Mouse (Mus musculus): ENCODE measurements around the gene Bahcc1.

Bahcc1 gene

DNA sequence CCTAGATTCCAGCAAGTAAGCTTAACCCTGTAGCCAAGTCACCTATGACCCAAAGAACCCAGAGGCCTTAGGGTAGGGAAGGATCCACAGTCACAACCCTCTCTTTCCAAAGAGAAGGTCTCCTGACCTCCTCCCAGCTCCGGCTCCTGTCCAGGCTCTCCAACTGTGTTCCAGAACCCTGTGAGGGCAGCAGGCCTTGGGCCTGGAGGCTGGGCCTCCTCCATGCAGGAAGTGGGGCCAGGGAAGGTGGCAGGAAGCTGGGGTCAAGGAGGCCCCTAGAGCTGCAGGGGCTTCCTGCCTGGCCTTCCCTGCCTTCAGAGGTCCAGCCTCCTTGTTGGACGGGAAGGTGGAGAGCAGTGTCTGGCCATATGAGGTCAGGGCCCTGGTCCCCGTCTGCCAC, 48.5 kb downstream of the Bahcc1 start:
- ATAC-seq (ENCODE audit: insufficient number of reproducible peaks, low FRiP score, low TSS enrichment): no peak

DNA sequence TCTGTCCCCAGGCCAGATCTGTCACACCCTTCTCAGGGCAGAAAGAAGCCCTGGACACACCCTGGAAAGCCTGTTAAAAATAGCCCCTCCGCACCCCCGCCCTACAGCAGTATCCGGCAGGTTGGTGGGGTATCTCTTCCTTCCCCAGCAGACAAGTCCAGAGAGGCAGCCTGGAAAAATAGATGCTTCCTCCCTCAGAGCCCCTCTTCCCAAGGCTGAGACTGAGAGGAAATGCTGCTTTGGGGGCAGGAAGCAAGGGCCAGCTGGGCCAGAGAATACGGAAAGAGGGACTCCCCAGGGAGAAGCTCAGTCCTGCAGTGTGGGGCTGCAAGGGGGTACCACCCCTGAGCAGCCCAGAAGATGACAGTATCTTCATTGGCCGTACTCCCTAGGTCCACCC, 50.8 kb downstream of the Bahcc1 start:
- no peak for ATAC-seq (ENCODE audit: insufficient number of reproducible peaks, low FRiP score, low TSS enrichment)

DNA sequence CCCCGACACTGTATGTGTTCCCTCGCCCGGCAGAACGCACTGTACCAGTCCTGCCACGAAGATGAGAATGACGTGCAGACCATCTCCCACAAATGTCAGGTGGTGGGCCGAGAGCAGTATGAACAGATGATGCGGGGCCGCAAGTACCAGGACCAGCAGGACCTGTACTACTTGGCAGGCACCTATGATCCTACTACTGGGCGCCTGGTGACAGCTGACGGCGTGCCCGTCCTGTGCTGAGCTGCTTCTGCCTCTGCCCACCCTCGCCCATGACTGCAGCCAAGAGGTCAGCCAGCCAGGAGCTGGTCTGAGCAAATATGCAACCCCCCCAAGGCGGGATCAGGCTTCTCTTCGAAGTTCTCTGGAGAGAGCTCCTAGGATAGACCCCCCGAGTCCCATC, 56.9 kb downstream of the Bahcc1 start:
- ATAC-seq (ENCODE audit: insufficient number of reproducible peaks, low FRiP score, low TSS enrichment): no peak

DNA sequence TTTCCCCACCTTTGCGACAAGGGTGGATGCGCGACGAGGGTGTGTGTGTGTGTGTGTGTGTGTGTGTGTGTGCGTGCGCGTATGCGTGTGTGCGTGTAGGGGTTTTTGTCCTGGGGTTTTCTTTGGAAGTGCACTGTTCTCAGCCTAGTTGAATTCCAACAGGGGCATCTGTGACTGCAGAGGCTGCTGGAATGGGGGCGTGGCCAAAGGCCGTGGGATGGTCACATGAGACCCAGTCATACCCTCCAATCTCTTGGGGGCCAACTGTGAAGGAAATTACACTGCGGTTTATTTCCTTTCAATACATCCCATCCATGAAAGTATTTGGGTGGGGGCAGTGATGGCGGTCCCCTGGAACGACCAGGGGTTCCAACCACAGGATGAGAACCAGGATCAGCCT, 57.5 kb downstream of the Bahcc1 start:
- no peak for ATAC-seq (ENCODE audit: insufficient number of reproducible peaks, low FRiP score, low TSS enrichment)

DNA sequence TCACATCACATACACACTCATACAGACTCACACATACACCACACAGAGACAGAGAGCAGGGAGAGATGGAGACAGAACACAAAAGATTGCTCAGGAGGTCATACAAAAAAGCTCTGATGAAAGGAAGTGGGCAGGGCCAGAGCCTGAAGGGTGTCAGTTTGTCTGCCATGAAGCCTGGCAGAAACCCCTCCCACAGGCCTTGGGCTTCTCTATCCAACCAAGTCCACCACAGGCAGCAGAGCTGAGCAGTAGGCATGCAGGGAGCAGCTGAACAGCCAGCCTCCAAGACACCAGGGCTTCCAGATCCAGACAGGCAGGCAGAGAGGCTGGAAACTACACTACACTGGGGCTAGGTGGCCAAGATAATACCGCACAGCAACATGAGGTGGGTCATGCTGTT, 61.0 kb downstream of the Bahcc1 start:
- ATAC-seq (ENCODE audit: insufficient number of reproducible peaks, low FRiP score, low TSS enrichment): no peak

DNA sequence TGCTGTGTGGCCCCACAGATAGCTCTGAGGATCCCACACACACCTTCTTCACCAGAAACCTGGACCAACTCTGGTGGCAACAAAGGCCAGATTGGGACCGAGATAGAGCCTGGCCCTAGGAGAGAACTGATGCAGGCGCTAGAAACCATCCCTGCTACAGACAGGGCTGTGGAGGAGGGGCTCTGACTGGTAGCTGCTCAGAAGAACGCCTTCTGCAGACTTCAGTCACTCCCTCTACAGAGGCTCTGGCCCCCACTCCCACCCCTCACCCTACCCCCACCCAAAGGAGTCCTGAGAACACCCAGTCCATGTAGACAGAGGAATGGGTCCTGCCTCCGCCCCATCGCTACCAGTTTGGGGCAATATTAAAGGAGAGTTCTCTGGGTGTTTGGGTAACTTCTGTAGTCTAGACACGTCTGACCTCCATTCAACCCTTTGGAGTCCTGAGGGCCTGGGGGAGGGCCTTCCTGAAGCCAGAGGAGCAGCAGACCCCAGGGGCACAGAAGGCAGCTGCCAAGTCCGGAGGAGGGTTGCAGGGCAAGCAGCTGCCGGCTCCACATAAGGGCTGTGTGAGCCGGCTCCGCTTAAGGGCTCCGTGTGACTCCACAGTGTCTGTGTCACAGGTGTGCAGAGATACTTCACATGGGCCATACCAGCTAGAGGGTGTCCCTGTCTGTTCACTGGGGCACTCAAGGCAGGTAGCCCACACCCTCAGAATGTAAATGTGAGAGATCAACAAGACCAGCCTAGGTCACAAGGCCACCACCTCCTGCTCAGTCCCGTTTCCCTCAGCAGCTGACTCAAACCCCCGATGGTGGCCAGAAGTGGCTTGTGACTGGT, 63.8 kb downstream of the Bahcc1 start:
- ATAC-seq (ENCODE audit: insufficient number of reproducible peaks, low FRiP score, low TSS enrichment): no peak

DNA sequence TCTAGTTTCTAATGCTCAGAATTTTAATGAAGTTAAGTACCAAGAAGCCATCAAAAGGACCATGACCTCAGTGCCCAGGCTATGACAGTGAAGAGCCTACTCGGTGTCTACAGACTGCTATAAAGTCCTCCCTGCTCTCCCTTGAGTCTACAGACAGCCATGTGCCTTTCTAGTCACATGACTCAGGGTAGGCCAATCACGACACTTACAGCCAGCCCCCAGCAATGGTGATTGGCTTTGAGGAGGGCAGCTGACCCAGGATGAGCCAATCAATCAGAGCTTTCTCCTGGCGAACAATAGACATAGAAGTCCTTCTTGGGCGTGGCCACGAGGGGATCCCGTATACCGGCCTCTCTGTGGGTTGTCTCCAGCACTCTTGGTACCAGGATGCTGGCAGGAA, 65.0 kb downstream of the Bahcc1 start:
- ATAC-seq (ENCODE audit: insufficient number of reproducible peaks, low FRiP score, low TSS enrichment): no peak

DNA sequence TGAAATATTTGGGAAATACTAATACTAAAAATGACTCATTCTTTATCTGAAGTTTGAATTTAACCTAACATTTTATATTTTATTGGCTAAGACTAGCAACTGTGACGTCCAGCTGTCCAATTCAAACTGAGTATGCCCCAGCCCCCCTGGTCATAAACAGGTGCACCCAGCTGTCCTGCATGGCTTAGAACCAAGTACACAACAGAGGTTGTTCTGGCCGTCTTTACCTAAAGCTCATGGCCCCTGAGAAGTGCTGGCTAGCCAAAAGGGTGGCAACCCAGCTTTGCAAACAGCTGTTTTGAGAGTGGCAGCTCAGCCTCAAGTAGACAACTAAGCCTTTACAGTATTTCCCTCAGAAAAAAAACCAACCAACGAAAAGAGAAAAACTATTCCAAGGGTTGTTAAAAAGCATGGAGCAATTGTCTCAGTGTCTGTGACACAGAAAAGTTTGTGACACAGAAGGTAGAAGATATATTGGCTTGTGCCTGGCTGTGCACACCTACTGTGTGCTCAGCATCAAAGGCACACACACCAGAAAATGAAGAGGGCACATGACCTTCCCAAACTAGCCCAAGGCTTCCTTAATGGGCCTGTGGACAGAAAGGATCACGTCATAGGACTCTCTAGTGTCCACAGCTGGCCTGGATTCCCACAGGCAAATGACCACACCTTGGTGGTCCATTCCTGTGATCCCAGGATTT, 65.8 kb downstream of the Bahcc1 start:
- ATAC-seq (ENCODE audit: insufficient number of reproducible peaks, low FRiP score, low TSS enrichment): no peak

DNA sequence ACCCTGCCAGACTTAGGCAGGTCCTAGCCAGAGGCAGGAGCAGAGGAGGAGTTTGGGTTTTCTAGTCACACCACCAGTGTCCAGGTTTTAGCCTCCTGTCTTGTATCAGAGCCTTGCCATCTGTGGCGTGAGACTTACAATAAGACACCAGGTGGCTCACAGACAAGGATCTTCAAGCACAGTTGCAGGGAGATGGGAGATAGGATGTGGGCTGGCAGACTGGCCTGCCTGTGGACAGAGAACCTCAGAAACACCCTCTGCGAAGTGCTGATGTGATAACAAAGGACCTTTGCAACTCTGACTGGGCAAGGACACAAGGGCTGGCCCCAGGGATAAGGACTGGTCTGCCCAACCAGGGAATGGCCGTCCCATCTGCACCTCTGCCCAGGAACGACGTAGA, 66.7 kb downstream of the Bahcc1 start:
- no peak for ATAC-seq (ENCODE audit: insufficient number of reproducible peaks, low FRiP score, low TSS enrichment)

DNA sequence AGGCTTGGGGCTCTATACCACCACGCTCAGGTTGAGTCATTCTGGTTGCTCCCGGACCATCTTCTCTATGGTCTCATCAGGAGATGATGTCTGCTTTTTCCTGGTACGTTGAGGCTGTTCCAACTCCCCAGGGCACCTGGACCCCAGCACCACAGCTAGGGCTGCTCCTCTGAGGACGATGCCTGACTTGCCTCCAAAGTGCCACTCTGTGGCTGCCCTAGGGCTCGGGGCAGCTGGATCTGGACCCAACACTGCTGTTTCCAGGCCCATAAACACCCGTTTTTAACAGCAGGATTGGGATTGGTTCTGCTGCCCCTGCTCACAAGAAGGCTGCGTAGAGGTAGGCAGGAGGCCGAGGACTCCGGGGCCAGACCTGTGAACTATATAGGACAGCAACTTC, 70.4 kb downstream of the Bahcc1 start:
- ATAC-seq (ENCODE audit: insufficient number of reproducible peaks, low FRiP score, low TSS enrichment): no peak

DNA sequence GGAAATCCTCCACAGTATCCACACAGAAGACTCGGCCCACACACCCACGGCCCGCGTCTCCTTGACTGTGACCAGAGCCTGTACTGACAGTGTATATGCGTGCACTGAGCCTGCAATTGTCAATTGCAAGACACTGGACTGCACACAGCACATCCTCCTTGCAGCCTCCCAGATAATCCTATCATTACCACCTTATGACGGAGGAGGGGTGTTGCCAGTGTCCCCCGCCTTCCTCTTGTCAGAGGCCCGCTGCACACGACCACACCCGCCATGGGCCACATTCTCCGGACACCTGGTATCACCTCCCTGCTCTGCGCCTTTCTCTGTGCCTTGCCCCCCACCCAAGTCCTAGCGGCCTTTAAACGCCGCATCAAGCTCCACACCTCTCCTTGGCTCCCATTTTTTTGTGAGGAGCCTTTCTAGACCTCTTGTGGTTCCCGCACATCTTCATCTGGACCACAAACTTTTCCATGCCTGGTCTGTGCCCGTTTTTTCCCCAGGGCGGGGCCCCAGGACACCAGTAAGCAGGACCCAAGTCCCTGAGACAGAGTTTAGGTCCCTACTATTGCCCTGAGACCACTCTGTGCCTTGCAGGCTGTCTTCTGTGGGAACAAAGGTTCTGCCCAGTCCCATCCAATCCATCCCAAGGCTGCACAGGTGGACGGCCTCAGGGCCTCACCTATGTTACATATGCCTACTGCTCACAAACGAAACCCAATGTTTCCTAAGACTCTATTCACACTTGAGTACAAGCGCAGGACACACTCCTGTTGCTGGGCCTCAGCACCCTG, 71.0 kb downstream of the Bahcc1 start:
- ATAC-seq (ENCODE audit: insufficient number of reproducible peaks, low FRiP score, low TSS enrichment): no peak

DNA sequence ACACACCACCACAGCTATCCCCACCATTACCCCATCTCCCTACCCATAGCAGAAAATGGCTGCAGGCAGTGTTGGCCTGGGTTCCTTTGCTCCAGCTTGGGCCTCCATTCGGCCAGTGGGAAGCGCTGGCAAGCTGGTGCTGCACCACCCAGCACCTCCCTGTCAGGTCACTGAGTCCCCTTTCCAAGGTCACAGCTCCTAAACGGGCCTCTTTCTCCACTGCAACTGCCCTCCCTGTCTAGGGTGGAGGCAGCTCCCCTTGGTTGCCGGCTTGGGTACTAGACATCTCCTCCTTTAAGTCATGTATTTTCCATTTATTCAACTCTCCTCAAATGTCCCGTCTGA, 71.6 kb downstream of the Bahcc1 start:
- no peak for ATAC-seq (ENCODE audit: insufficient number of reproducible peaks, low FRiP score, low TSS enrichment)

DNA sequence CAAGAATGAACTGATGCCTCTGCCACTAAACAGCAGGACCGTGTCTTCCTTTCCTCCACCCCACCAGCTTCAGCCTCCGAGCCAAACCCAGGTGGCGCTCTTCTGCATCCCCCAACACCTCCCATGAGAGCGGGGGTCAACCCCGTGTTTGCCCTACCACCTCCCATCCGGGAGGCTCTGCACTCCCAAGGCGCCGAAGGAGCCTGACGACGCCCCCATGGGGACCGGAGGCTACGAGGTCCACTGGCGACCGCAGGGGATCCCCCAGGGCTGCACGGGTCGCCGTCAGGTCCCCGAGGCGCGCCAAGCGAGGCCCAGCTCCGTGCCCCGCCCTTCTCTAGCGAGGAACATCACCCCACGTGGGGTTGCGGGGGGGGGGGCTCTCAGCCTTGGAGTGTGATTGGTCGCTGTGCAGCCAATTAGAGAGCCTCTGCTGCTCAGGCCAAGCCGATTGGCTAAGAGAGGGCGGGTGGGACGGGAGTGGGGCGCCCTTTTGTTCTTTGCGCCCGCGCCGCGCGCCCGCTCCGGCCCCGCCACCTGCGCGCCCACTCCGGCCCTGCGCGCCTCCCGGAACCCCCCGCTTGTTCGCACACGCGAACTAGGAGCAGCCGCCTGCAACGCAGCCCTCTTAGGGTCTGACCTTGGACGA, 72.3 kb downstream of the Bahcc1 start:
- ATAC-seq (ENCODE audit: insufficient number of reproducible peaks, low FRiP score, low TSS enrichment): peak; percentile 82

DNA sequence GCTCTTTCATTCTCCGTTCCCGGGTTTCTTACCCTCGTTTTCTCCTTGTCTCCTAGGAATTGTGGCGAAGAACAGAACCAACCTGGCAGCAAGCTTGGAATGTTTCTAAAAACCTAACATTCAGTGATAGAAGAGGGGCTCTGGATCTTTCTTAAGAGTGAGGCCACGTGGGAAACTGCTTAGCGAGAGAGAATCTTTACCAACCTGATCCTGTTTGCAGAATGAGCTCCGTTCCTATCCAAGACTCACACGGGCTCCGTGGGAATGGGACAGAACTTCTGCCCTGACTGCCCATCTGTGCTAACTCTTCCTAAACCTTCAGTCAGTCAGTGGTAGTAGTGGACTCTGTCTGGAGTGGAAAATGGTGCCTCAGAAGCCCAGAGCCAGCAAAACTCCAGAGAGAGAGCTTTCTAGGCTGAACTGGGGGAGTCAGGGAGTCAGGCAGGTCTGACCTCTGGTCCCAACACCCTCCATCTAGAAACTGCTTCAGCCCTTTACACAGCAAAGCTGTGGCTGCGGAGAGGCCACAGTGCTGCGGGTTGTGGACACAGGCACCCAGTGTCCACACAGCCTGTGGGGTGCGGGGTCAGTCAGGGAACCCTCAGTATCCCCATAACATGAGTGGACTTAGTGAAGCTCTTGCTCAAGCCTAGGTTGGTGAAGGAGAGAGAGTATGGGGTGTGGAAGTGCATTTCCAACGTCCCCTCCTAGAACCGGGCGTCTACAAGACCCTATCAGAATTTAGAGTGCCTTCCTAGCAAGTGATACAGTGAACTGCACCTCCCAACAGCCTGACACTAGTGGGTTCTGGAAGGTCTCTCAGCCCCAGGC, 73.0 kb downstream of the Bahcc1 start:
- no peak for ATAC-seq (ENCODE audit: insufficient number of reproducible peaks, low FRiP score, low TSS enrichment)

DNA sequence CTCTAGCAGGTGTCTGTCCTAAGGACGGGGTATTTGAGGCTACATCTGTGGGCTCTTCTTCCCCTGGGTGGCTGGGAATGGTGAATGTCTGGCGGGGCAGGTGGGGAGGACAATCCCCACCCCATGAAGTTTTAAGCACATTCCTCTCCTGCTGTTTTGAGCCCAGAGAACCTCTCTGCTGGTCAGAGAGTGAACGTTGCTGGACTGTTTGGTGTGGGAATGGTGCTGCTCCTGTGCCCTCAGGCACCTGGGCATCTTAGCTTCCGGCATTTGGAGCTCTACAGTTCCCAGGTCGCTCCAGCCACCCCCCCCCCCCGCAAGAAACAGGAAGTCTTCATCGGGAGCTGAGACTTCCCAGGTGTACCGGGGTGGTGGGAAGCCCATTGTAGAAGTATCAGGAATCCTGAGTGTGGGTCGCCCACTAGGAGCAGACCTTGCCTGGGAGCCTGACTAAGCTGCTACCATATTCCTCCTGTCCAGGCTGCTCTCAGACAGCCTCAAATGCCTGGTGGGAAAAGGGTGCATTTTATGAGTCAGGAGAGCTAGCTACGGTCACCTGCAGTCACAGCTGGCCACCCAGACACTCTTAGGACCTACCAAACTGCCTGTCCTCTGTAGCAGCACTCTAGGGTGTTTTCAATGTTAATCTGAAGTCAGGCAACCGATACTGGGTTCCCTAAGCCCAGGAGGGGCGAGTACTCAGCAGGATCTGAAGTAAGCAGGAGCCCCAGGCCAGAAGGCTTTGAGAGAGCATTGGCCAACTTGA, 73.8 kb downstream of the Bahcc1 start:
- ATAC-seq (ENCODE audit: insufficient number of reproducible peaks, low FRiP score, low TSS enrichment): no peak

DNA sequence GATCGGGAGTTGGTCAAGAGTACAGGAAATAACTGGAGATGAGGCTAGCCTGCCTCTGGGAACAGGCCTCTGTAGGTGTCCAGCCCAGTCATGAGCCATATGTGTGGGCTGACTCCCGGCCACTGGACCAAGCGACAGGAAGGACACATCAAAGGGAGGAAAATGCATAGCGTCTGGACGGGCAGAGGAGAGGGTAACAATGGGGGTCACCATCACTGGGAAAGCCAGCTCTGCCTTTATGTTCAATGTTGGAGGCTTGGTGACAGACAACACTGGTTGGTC, 74.3 kb downstream of the Bahcc1 start:
- ATAC-seq (ENCODE audit: insufficient number of reproducible peaks, low FRiP score, low TSS enrichment): no peak

DNA sequence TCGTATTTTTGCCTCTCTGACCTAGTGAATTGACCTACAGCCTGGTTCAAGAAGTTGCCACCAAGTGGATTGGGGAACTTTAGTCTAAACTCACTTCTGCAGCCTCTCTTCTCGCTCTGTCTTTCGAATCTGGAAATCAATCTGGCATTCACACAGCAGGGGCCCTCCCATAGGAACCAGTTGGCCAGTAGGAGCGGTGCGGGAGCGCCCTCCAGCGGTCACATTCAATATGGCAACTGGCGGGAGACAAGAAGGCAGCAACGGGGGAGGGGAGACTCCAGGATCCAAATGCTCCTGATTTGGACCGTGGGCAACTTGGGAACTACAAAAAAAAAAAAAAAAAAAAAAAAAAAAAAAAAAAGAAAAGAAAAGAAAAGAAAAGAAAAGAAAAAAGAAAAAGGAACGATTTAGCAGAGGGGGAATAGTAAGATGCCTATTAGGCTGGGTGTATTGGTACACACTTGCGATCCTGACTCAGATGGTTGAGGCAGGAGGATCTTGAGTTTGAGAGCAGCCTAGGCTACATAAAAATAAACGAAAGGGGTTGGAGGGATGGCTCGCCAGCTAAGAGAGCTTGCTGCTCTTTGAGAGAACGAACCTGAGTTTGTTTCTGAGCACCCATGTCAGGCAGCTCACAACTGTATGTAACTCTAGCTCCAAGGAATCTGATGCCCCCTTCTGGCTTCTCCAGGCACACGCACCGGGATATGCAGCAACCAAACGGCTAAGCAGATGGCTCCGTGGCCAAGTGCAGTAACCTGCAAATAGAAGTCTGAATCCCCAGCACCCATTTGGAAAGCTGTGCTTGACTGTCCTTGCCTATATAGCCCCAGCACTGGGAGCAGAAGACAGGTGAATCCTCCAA, 75.1 kb downstream of the Bahcc1 start:
- no peak for ATAC-seq (ENCODE audit: insufficient number of reproducible peaks, low FRiP score, low TSS enrichment)

DNA sequence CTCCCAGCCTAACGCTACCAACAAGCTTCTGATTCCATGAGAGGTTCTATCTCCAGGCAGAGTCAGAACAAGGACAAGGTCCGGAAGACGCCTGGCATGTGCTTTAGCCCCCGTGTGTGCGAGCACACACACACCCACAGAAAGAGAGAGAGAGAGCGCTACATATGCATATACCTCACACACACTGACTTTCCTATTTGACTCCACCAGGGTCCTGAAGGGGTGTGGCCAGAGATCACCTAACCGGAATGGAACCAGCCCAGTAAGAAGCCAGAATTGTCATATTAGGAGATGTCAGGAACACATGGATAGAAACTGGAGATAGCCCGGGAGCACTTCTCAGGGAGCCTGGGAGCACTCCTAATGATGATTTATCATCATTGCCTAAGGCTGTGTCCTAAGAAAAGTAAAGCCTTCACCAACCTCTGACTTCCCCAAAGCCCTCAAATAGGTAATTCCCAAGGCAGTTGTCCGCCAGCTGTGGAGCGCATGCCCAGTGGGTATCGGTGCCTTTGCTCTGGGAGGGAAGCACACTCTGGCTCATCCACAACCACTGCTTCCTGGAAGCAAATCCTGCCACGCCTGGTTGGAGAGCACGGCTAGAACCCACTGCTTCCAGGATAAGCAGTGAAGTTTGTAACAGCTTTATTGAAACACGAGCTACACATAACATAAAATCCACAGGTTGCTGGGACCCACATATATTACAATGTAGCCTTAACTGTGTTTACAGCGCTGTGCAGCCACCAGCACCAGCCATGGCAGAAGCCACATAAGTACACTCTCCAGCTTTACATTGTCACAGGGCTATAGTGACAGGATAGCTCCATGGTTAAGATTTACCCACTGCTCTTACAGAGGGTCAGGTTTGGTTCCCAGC, 75.9 kb downstream of the Bahcc1 start:
- no peak for ATAC-seq (ENCODE audit: insufficient number of reproducible peaks, low FRiP score, low TSS enrichment)

All from cerebellum, adult (tissue).